Mouse (Mus musculus) stomach, embryonic 14.5 days (tissue): Measurements from ENCODE around the gene Ubl3. TPM values are rescaled to one million over a fixed set of nuclear protein-coding genes. Genes with fewer than 3 reads are reported as not detected.

Experiments used
- ATAC-seq: fragments of 200-750 bp; cut with Nextera tagmentation; 2 replicates; pipeline ENCODE4 v1.8.0; 2017; ENCODE audit warnings: low read depth, moderate TSS enrichment; ENCODE audit not compliant: insufficient number of reproducible peaks, insufficient read depth, low FRiP score
- H3K27ac ChIP-seq: fragments of 300-500 bp; sonication (generic); 2 replicates; pipeline ENCODE4 v1.5.1; 2014; ENCODE audit warnings: mild to moderate bottlenecking, low read length, moderate library complexity, mixed read lengths
- H3K27me3 ChIP-seq: fragments of 300-500 bp; sonication (generic); 2 replicates; pipeline ENCODE4 v1.6.1; 2014; ENCODE audit warnings: low read length, control low read depth, mixed read lengths; ENCODE audit not compliant: control insufficient read depth, insufficient read depth
- H3K36me3 ChIP-seq: fragments of 300-500 bp; sonication (generic); 2 replicates; pipeline ENCODE4 v1.6.1; 2014; ENCODE audit warnings: mild to moderate bottlenecking, control low read depth, low read length, moderate library complexity, mixed read lengths; ENCODE audit not compliant: control insufficient read depth, insufficient read depth
- H3K4me1 ChIP-seq: fragments of 300-500 bp; sonication (generic); 2 replicates; pipeline ENCODE4 v1.6.1; 2014; ENCODE audit warnings: low read length, control low read depth, mixed read lengths; ENCODE audit not compliant: control insufficient read depth, insufficient read depth
- H3K4me2 ChIP-seq: fragments of 300-500 bp; sonication (generic); replicated peaks from 2 replicates; pipeline ENCODE4 v1.6.1; 2014; ENCODE audit warnings: low read depth, low read length, control low read depth
- H3K4me3 ChIP-seq: fragments of 300-500 bp; sonication (generic); 2 replicates; pipeline ENCODE4 v1.5.1; 2014; ENCODE audit warnings: low read depth, low read length, control low read depth
- H3K9ac ChIP-seq: fragments of 300-500 bp; sonication (generic); replicated peaks from 2 replicates; pipeline ENCODE4 v1.6.1; 2014; ENCODE audit warnings: low read depth, mild to moderate bottlenecking, control low read depth, low read length, moderate library complexity, mixed read lengths
- H3K9me3 ChIP-seq: fragments of 300-500 bp; sonication (generic); 2 replicates; pipeline ENCODE4 v1.6.1; 2016; ENCODE audit warnings: low read depth, low read length, control low read depth; ENCODE audit not compliant: control insufficient read depth
- WGBS: fragments of 180-500 bp; shearing (Covaris S2); extraction: QIAGEN DNeasy Blood & Tissue Kit; methylation state at CpG from one replicate; pipeline ENCODE4 v1.1.7; 2014; 5-methylcytosine and 5-hydroxymethylcytosine counted together
- polyA plus RNA-seq: library from polyadenylated mRNA; unstranded; fragments of >200 nt; fragmentation: Nextera tagmentation; extraction: Ambion mirVana; gene quantifications from 2 replicates; pipeline ENCODE4 v1.2.1, GENCODE M21; 2014

Ubl3 gene
- polyA plus RNA-seq, 1 experiment from 2014 or later, result 69.5 TPM

GRCm38 (mm10) chr5:148534644-148535043 lies 17.9 kb downstream of the Ubl3 start:
- Histone ChIP-seq H3K36me3 (no peaks in the 10 kb centered on the region), H3K4me1 (peaks cover 11% of the 10 kb centered on the region; the same call in 1 of the 2 replicates), H3K27ac (no peak overlapping the region), H3K27me3 (no peaks in the 10 kb centered on the region), H3K9me3 (no peaks in the 10 kb centered on the region), H3K9ac (no peak overlapping the region), H3K4me2 (no peak overlapping the region), H3K4me3 (no peak overlapping the region)
- 55% methylated on average over 3 of the region's 3 CpGs for WGBS
- no peak for ATAC-seq

GRCm38 (mm10) chr5:148533924-148534323 lies 18.7 kb downstream of the Ubl3 start:
- H3K4me1 ChIP-seq, result peaks cover 11% of the 10 kb centered on the region; the same call in 1 of the 2 replicates
- H3K27me3 ChIP-seq, result no peaks in the 10 kb centered on the region
- H3K4me2 ChIP-seq, result no peak overlapping the region
- ATAC-seq, result no peak
- H3K9me3 ChIP-seq, result no peaks in the 10 kb centered on the region
- H3K9ac ChIP-seq, result no peak overlapping the region
- H3K27ac ChIP-seq, result no peak overlapping the region
- H3K4me3 ChIP-seq, result no peak overlapping the region
- H3K36me3 ChIP-seq, result no peaks in the 10 kb centered on the region
- 85% methylated on average over 2 of the region's 2 CpGs for WGBS

DNA sequence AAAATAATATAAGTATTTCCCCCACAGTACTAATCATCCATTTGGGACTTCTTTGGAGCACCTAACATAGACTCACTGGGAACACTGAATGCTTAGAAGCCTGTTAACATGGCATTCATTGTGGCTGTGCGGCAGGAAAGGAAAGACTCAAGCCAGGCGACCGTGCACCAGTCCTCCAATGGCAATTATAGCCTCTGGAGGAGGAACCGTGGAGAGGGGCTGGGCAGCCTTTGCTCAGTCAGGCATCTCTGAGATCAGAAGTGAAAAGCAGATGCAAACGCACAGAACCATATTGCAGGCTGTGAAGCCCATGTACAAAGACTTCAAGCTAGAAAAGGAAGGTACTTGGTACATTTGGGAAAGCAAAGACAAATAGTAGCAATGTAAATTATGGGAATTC lies 20.4 kb downstream of the Ubl3 start:
- no peak overlapping the region for H3K4me3 ChIP-seq
- H3K4me1 ChIP-seq, result peaks cover 11% of the 10 kb centered on the region; the same call in 1 of the 2 replicates
- H3K27me3 ChIP-seq, result no peaks in the 10 kb centered on the region
- no peaks in the 10 kb centered on the region for H3K36me3 ChIP-seq
- H3K9me3 ChIP-seq, result no peaks in the 10 kb centered on the region
- WGBS, result 59% methylated on average over 5 of the region's 5 CpGs
- ATAC-seq, result no peak
- H3K27ac ChIP-seq, result no peak overlapping the region
- H3K4me2 ChIP-seq, result no peak overlapping the region
- H3K9ac ChIP-seq, result no peak overlapping the region

DNA sequence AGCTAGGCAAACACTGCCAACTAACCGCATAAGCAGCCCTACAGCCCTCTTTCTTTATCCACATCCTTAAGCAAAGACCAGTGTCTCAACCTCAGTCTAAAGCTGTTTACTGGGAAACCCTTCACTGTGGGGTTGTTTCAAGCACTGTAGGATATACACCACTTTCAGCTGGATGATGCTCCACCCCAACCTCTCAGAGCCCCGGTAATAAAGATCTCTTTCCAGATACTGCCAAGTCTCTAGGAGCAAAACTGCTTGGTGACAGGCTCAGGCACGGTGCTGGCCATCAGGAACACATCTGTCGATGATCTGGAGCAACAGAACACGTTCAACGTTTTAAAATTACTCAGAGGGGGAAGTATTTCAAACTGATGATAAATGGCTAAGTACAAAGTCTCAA lies 25.0 kb downstream of the Ubl3 start:
- no peak overlapping the region for H3K9ac ChIP-seq
- H3K27ac ChIP-seq, result no peak overlapping the region
- ATAC-seq, result no peak
- no peaks in the 10 kb centered on the region for H3K27me3 ChIP-seq
- H3K36me3 ChIP-seq, result no peaks in the 10 kb centered on the region
- H3K4me3 ChIP-seq, result no peak overlapping the region
- no peak overlapping the region for H3K4me2 ChIP-seq
- 32% methylated on average over 6 of the region's 6 CpGs for WGBS
- no peaks in the 10 kb centered on the region for H3K9me3 ChIP-seq
- no peaks in the 10 kb centered on the region for H3K4me1 ChIP-seq

DNA sequence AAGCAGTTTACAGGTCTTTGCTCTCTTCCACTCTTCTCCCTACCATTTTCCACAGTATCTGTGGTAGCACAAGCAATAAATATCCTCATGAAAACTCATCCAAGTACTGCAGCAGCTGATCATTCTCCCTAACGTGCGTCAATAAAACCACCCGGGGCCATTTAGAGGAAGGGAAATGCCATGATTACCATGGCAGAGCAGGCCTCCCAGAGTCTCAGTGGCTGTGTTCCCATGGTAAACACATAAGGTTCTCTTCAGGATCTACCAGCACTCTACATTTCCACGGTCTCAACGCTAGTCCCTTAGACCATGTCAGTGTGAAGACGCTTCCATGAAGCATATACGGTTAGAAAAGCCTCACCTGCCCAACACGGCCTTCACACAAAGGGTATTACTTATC lies 26.0 kb downstream of the Ubl3 start:
- Histone ChIP-seq H3K27me3 (no peaks in the 10 kb centered on the region), H3K9me3 (no peaks in the 10 kb centered on the region), H3K4me3 (no peak overlapping the region), H3K4me2 (no peak overlapping the region), H3K4me1 (no peaks in the 10 kb centered on the region), H3K36me3 (no peaks in the 10 kb centered on the region), H3K27ac (no peak overlapping the region), H3K9ac (no peak overlapping the region)
- 70% methylated on average over 8 of the region's 8 CpGs for WGBS
- ATAC-seq, result no peak

DNA sequence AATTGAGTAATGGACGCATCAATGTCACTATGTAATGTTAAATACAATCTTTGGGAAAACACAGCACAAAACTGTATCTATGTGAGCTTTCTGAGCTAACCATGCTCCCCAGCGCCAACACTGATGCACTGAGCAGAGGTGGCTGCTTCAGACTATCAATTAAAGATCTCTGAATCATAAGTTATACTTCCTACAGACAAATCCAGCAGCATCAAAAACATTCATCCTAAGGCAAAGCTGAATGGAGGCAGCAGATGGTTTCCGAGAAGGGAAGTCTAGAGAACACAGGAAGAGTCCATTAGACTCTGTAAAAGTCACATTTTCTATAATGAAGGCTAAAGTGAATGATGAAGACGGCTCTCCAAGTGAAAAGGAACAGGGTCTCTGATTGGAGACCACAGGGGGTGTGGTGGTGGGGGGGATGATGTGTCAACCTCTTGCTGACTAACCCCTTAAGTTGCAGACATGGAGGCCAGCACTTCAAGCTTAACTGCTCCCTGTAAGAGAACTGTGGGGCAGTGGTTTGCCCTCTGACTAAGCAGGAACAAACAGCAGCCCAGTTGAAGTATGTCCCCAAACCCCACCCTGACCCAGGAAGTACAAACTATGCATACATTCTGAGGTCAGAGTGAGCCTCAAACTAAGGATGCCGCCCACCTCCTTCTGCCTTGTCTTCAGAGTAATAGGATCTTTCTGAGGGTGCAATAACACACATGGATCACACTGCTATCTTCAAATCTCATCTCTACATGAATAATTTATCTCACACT lies 29.2 kb downstream of the Ubl3 start:
- Histone ChIP-seq H3K27ac (no peak overlapping the region), H3K9ac (no peak overlapping the region), H3K27me3 (no peaks in the 10 kb centered on the region), H3K4me1 (0 out of 2 replicates have a peak, but pooled peaks cover 6% of the 10 kb centered on the region), H3K4me2 (no peak overlapping the region), H3K36me3 (no peaks in the 10 kb centered on the region), H3K9me3 (no peaks in the 10 kb centered on the region), H3K4me3 (no peak overlapping the region)
- WGBS, result 68% methylated on average over 5 of the region's 5 CpGs
- ATAC-seq, result no peak

- Histone ChIP-seq H3K27ac (no peak overlapping the region), H3K4me2 (no peak overlapping the region), H3K9ac (no peak overlapping the region), H3K9me3 (no peaks in the 10 kb centered on the region), H3K36me3 (no peaks in the 10 kb centered on the region), H3K4me3 (no peak overlapping the region), H3K27me3 (no peaks in the 10 kb centered on the region), H3K4me1 (0 out of 2 replicates have a peak, but pooled peaks cover 6% of the 10 kb centered on the region)
- no peak for ATAC-seq
- WGBS, result 67% methylated on average over 3 of the region's 3 CpGs
Observed at GRCm38 (mm10) chr5:148522378-148522777, 30.2 kb downstream of the Ubl3 start.

DNA sequence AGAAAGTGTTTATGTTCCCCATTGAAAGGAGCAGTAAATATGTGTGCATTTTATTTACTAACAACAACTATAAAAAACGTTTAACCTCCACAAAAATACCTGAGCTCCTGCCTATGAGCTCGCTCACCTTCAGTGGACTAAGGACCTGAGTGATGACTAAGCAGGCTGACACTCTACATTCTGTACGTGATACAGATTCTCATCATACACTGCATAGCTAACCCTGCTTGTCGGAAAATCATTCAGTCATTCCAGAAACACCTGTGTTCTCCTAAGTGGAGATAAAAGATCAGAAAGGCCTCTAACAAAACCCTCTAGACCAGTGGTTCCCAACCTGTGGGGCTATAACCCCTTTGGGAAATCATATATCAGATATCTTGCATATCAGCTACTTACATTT lies 35.1 kb downstream of the Ubl3 start:
- no peak overlapping the region for H3K4me2 ChIP-seq
- H3K27ac ChIP-seq, result no peak overlapping the region
- 69% methylated on average over 4 of the region's 4 CpGs for WGBS
- no peaks in the 10 kb centered on the region for H3K9me3 ChIP-seq
- no peak for ATAC-seq
- H3K9ac ChIP-seq, result no peak overlapping the region
- H3K27me3 ChIP-seq, result no peaks in the 10 kb centered on the region
- no peaks in the 10 kb centered on the region for H3K36me3 ChIP-seq
- 0 out of 2 replicates have a peak, but pooled peaks cover 6% of the 10 kb centered on the region for H3K4me1 ChIP-seq
- H3K4me3 ChIP-seq, result no peak overlapping the region
